Mouse (Mus musculus) MEL (cell line): ENCODE results near the gene Ccdc80. TPM values are rescaled to one million over a fixed set of nuclear protein-coding genes. Genes with fewer than 3 reads are reported as not detected.

Experiments
- DNase-seq: peaks from one replicate; pipeline ENCODE4 v3.0.0; 2011; ENCODE audit warnings: low read depth, low spot score
- H3K27ac ChIP-seq: 2 replicates; pipeline ENCODE4 v1.5.1; 2012; ENCODE audit warnings: low read depth, mild to moderate bottlenecking, control low read depth, low read length, moderate library complexity; ENCODE audit not compliant: control insufficient read depth
- H3K27me3 ChIP-seq, 2 experiments: fragments of 150-350 bp in 1 of 2; sonication (generic) in 1 of 2; 2 replicates each; pipeline ENCODE4 v1.6.1; 2012; ENCODE audit warnings: low read length in 2 of 2, mild to moderate bottlenecking in 2 of 2, improper control_type of control experiment in 1 of 2, moderate library complexity in 1 of 2; ENCODE audit not compliant: insufficient read depth in 2 of 2, control insufficient read depth in 1 of 2
- H3K36me3 ChIP-seq, 2 experiments: 2 replicates each; pipeline ENCODE4 v1.6.1; 2012 to 2014; ENCODE audit warnings: low read length in 2 of 2, improper control_type of control experiment in 1 of 2, inconsistent platforms in 1 of 2, mild to moderate bottlenecking in 1 of 2; ENCODE audit not compliant: insufficient read depth in 2 of 2, control insufficient read depth in 1 of 2
- H3K4me1 ChIP-seq, 2 experiments: fragments of 150-350 bp in 1 of 2; sonication (generic) in 1 of 2; 2 replicates each; pipeline ENCODE4 v1.6.1; 2012; ENCODE audit warnings: low read length in 2 of 2, improper control_type of control experiment in 1 of 2, mild to moderate bottlenecking in 1 of 2; ENCODE audit not compliant: insufficient read depth in 2 of 2, control insufficient read depth in 1 of 2
- H3K4me3 ChIP-seq, 2 experiments: fragments of 150-350 bp in 1 of 2; sonication (generic) in 1 of 2; 2 replicates each; pipeline ENCODE4 v1.5.1; 2012; ENCODE audit warnings: low read depth in 2 of 2, low read length in 2 of 2, mild to moderate bottlenecking in 2 of 2, moderate library complexity in 2 of 2, control low read depth in 1 of 2, improper control_type of control experiment in 1 of 2; ENCODE audit not compliant: control insufficient read depth in 1 of 2, insufficient read depth in 1 of 2
- H3K79me2 ChIP-seq: 2 replicates; pipeline ENCODE4 v1.6.1; 2012; ENCODE audit warnings: mild to moderate bottlenecking, low read length, moderate library complexity; ENCODE audit not compliant: control insufficient read depth, poor library complexity, insufficient read depth
- H3K9ac ChIP-seq: 2 replicates; pipeline ENCODE4 v1.6.1; 2012; ENCODE audit warnings: low read depth, mild to moderate bottlenecking, control low read depth, low read length, moderate library complexity; ENCODE audit not compliant: control insufficient read depth, poor library complexity, severe bottlenecking
- H3K9me3 ChIP-seq: fragments of 150-350 bp; sonication (generic); replicated peaks from 2 replicates; pipeline ENCODE4 v1.6.1; 2012; ENCODE audit warnings: mild to moderate bottlenecking, low read length, improper control_type of control experiment, moderate library complexity; ENCODE audit not compliant: insufficient read depth
- BHLHE40 ChIP-seq: IDR thresholded peaks from 2 replicates; pipeline ENCODE4 v1.6.1; 2012; ENCODE audit warnings: low read depth, mild to moderate bottlenecking, inconsistent platforms, low read length, improper control_type of control experiment, borderline replicate concordance
- CTCF ChIP-seq, 3 experiments: IDR thresholded peaks in 2 of 3; conservative IDR thresholded peaks in 1 of 3; 2 replicates each; pipeline ENCODE4 v1.5.1; 2011 to 2012; ENCODE audit warnings: low read length in 3 of 3, low read depth in 2 of 3, mild to moderate bottlenecking in 2 of 3, improper control_type of control experiment in 1 of 3, inconsistent platforms in 1 of 3, mixed read lengths in 1 of 3, moderate library complexity in 1 of 3; ENCODE audit not compliant: control insufficient read depth in 1 of 3, insufficient read depth in 1 of 3, poor library complexity in 1 of 3, severe bottlenecking in 1 of 3
- E2F4 ChIP-seq: IDR thresholded peaks from 2 replicates; pipeline ENCODE4 v1.6.1; 2011; ENCODE audit warnings: low read depth, low read length, improper control_type of control experiment, borderline replicate concordance
- ELF1 ChIP-seq: IDR thresholded peaks from 2 replicates; pipeline ENCODE4 v1.6.1; 2014; ENCODE audit warnings: low read depth, mild to moderate bottlenecking, inconsistent platforms, low read length, improper control_type of control experiment, moderate library complexity
- EP300 ChIP-seq, 2 experiments: IDR thresholded peaks; 2 replicates each; pipeline ENCODE4 v1.6.1; 2011; ENCODE audit warnings: improper control_type of control experiment in 2 of 2, low read length in 2 of 2, low read depth in 1 of 2, mild to moderate bottlenecking in 1 of 2
- ETS1 ChIP-seq: IDR thresholded peaks from 2 replicates; pipeline ENCODE4 v1.6.1; 2012; ENCODE audit warnings: low read depth, mild to moderate bottlenecking, inconsistent platforms, low read length, improper control_type of control experiment, moderate library complexity
- GABPA ChIP-seq: IDR thresholded peaks from 2 replicates; pipeline ENCODE4 v1.6.1; 2012; ENCODE audit warnings: low read depth, mild to moderate bottlenecking, inconsistent platforms, low read length, improper control_type of control experiment, moderate library complexity
- MAX ChIP-seq: IDR thresholded peaks from 2 replicates; pipeline ENCODE4 v1.6.1; 2011; ENCODE audit warnings: low read length, improper control_type of control experiment
- MXI1 ChIP-seq: IDR thresholded peaks from 2 replicates; pipeline ENCODE4 v1.6.1; 2011; ENCODE audit warnings: mild to moderate bottlenecking, low read depth, low read length, improper control_type of control experiment
- NELFE ChIP-seq: IDR thresholded peaks from 2 replicates; pipeline ENCODE4 v1.6.1; 2011; ENCODE audit warnings: low read depth, low read length, improper control_type of control experiment
- NRF1 ChIP-seq: IDR thresholded peaks from 2 replicates; pipeline ENCODE4 v1.6.1; 2014; ENCODE audit warnings: low read depth, mild to moderate bottlenecking, inconsistent platforms, low read length, improper control_type of control experiment, moderate library complexity; ENCODE audit not compliant: poor library complexity, insufficient read depth, severe bottlenecking
- POLR2AphosphoS5 ChIP-seq: IDR thresholded peaks from 2 replicates; pipeline ENCODE4 v1.6.1; 2012; ENCODE audit warnings: low read depth, borderline replicate concordance, mild to moderate bottlenecking, inconsistent platforms, low read length, moderate library complexity, mixed read lengths
- SIN3A ChIP-seq: IDR thresholded peaks from 2 replicates; pipeline ENCODE4 v1.6.1; 2012; ENCODE audit warnings: low read length, improper control_type of control experiment, inconsistent platforms
- TAL1 ChIP-seq: IDR thresholded peaks from 2 replicates; pipeline ENCODE4 v1.6.1; 2012; ENCODE audit warnings: mild to moderate bottlenecking, inconsistent platforms, low read length, moderate library complexity, mixed read lengths
- TBP ChIP-seq: IDR thresholded peaks from 2 replicates; pipeline ENCODE4 v1.8.0; 2011; ENCODE audit warnings: low read depth, low read length, improper control_type of control experiment
- TCF12 ChIP-seq: IDR thresholded peaks from 2 replicates; pipeline ENCODE4 v1.6.1; 2014; ENCODE audit warnings: low read depth, mild to moderate bottlenecking, inconsistent platforms, low read length, improper control_type of control experiment, moderate library complexity
- USF1 ChIP-seq: IDR thresholded peaks from 2 replicates; pipeline ENCODE4 v1.6.1; 2014; ENCODE audit warnings: low read depth, mild to moderate bottlenecking, inconsistent platforms, low read length, improper control_type of control experiment, moderate library complexity
- USF2 ChIP-seq, 2 experiments: IDR thresholded peaks; 2 replicates each; pipeline ENCODE4 v1.6.1; 2011 to 2012; ENCODE audit warnings: improper control_type of control experiment in 2 of 2, low read length in 2 of 2, borderline replicate concordance in 1 of 2, inconsistent platforms in 1 of 2, low read depth in 1 of 2, mild to moderate bottlenecking in 1 of 2; ENCODE audit not compliant: insufficient read depth in 1 of 2
- polyA plus RNA-seq, 2 experiments: library from polyadenylated mRNA; stranded (reverse) in 1 of 2; unstranded in 1 of 2; fragments of >175 nt in 1 of 2; fragments of >200 nt in 1 of 2; gene quantifications; 2 replicates each; pipeline versions ENCODE4 v1.2.1 to v1.2.4; 2012; ENCODE audit warnings: low replicate concordance in 2 of 2, low read depth in 1 of 2; ENCODE audit not compliant: insufficient read length in 2 of 2, insufficient read depth in 1 of 2, missing spikeins in 1 of 2
- total RNA-seq: library from RNA; depleted of rRNA; stranded (reverse); fragments of 300-350 nt; gene quantifications from 2 replicates; pipeline ENCODE4 v1.2.3, GENCODE M21; 2012

The Ccdc80 gene
- total and polyA plus RNA-seq, 3 experiments, result not detected

DNA sequence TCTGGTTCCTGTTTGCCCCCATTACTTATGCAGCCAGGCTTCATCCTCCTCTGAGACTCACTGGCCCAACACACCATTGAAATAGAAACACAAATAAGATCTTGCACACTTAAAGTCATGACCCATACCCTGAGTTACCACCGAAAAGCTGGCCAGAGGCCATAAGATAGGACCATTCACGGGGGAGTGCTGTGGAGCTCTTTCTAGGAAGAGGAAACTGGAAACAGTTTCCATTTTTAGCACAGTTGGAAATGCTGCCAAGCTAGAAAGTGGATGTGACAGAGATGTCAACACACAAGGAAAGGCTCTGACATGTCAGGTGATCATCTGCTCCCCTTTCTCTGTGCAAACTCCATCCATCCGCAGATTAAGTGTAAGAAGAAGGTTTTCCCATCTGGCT, 7.7 kb downstream of the Ccdc80 start:
- DNase-seq, result no peak
- no peaks in the 10 kb centered on the region for H3K79me2 ChIP-seq
- peaks cover 3 to 4% of the 10 kb centered on the region in 2 experiments for H3K27me3 ChIP-seq
- no peak overlapping the region for H3K4me3 ChIP-seq
- no peaks in the 10 kb centered on the region; a peak in 1 of 4 replicates for H3K4me1 ChIP-seq
- H3K36me3 ChIP-seq, result no peaks in the 10 kb centered on the region
- H3K9me3 ChIP-seq, result no peaks in the 10 kb centered on the region
- H3K27ac ChIP-seq, result no peak overlapping the region
- no peak overlapping the region for H3K9ac ChIP-seq
- no peak for TF ChIP-seq E2F4

DNA sequence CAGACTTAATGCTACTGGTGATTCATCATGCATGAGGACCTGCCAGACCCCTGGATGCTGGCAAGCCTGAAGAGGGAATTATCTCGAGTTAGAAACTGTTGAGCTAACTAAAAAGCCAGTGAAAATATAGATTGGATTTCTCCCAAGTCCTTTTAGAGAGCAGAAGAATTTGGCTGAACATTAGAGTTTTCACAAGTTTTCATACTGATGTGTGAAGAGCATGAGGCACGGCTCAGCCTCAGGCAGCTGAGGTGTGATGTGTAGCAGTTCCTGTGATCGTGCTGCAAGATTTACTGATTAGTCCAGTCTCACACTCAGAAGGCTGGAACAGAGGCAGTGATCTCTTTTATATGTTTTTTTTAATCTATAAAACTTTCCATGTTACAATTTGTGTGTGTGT, 11.8 kb downstream of the Ccdc80 start:
- no peaks in the 10 kb centered on the region for H3K4me1 ChIP-seq
- no peak overlapping the region for H3K9ac ChIP-seq
- H3K36me3 ChIP-seq, result no peaks in the 10 kb centered on the region
- H3K4me3 ChIP-seq, result no peak overlapping the region
- H3K9me3 ChIP-seq, result no peaks in the 10 kb centered on the region
- no peak for DNase-seq
- H3K79me2 ChIP-seq, result no peaks in the 10 kb centered on the region
- no peak for TF ChIP-seq ETS1
- TF ChIP-seq POLR2AphosphoS5, result no peak
- no peak for TF ChIP-seq CTCF (IDR thresholded peaks at IDR 0.05 in 2 of 3, conservative IDR thresholded peaks at IDR 0.05 in 1 of 3; ENCODE audit: control insufficient read depth in 1 of 3, insufficient read depth in 1 of 3, low read depth in 2 of 3, low read length in 3 of 3, poor library complexity in 1 of 3, severe bottlenecking in 1 of 3)
- TF ChIP-seq ELF1, result no peak
- no peak for TF ChIP-seq MAX
- TF ChIP-seq BHLHE40, result no peak
- no peak for TF ChIP-seq TBP
- no peak for TF ChIP-seq SIN3A
- no peak for TF ChIP-seq MXI1
- TF ChIP-seq EP300 (IDR thresholded peaks at IDR 0.05; ENCODE audit: low read depth in 1 of 2, low read length in 2 of 2), result no peak
- no peak for TF ChIP-seq GABPA
- no peak for TF ChIP-seq TCF12
- TF ChIP-seq USF2 (IDR thresholded peaks at IDR 0.05; ENCODE audit: borderline replicate concordance in 1 of 2, insufficient read depth in 1 of 2, low read depth in 1 of 2, low read length in 2 of 2), result no peak
- no peak for TF ChIP-seq NELFE
- no peak for TF ChIP-seq USF1
- no peak for TF ChIP-seq TAL1
- TF ChIP-seq NRF1, result no peak
- TF ChIP-seq E2F4, result no peak
- TF ChIP-seq, all 39 proteins: peak for 0
- Histone ChIP-seq H3K27ac (no peak overlapping the region), H3K27me3 (peaks cover 0 to 6% of the 10 kb centered on the region in 2 experiments; a peak in 3 of 4 replicates)
